Mouse (Mus musculus) MEL (cell line): Measurements from ENCODE around the gene Kdm5a. TPM values are rescaled to one million over a fixed set of nuclear protein-coding genes. Genes with fewer than 3 reads are reported as not detected.

ENCODE experiments used
- DNase-seq: peaks from one replicate; pipeline ENCODE4 v3.0.0; 2011; ENCODE audit warnings: low read depth, low spot score
- H3K27ac ChIP-seq: 2 replicates; pipeline ENCODE4 v1.5.1; 2012; ENCODE audit warnings: low read depth, mild to moderate bottlenecking, control low read depth, low read length, moderate library complexity; ENCODE audit not compliant: control insufficient read depth
- H3K27me3 ChIP-seq, 2 experiments: fragments of 150-350 bp in 1 of 2; sonication (generic) in 1 of 2; 2 replicates each; pipeline ENCODE4 v1.6.1; 2012; ENCODE audit warnings: low read length in 2 of 2, mild to moderate bottlenecking in 2 of 2, improper control_type of control experiment in 1 of 2, moderate library complexity in 1 of 2; ENCODE audit not compliant: insufficient read depth in 2 of 2, control insufficient read depth in 1 of 2
- H3K36me3 ChIP-seq, 2 experiments: 2 replicates each; pipeline ENCODE4 v1.6.1; 2012 to 2014; ENCODE audit warnings: low read length in 2 of 2, improper control_type of control experiment in 1 of 2, inconsistent platforms in 1 of 2, mild to moderate bottlenecking in 1 of 2; ENCODE audit not compliant: insufficient read depth in 2 of 2, control insufficient read depth in 1 of 2
- H3K4me1 ChIP-seq, 2 experiments: fragments of 150-350 bp in 1 of 2; sonication (generic) in 1 of 2; 2 replicates each; pipeline ENCODE4 v1.6.1; 2012; ENCODE audit warnings: low read length in 2 of 2, improper control_type of control experiment in 1 of 2, mild to moderate bottlenecking in 1 of 2; ENCODE audit not compliant: insufficient read depth in 2 of 2, control insufficient read depth in 1 of 2
- H3K4me3 ChIP-seq, 2 experiments: fragments of 150-350 bp in 1 of 2; sonication (generic) in 1 of 2; 2 replicates each; pipeline ENCODE4 v1.5.1; 2012; ENCODE audit warnings: low read depth in 2 of 2, low read length in 2 of 2, mild to moderate bottlenecking in 2 of 2, moderate library complexity in 2 of 2, control low read depth in 1 of 2, improper control_type of control experiment in 1 of 2; ENCODE audit not compliant: control insufficient read depth in 1 of 2, insufficient read depth in 1 of 2
- H3K79me2 ChIP-seq: 2 replicates; pipeline ENCODE4 v1.6.1; 2012; ENCODE audit warnings: mild to moderate bottlenecking, low read length, moderate library complexity; ENCODE audit not compliant: control insufficient read depth, poor library complexity, insufficient read depth
- H3K9ac ChIP-seq: 2 replicates; pipeline ENCODE4 v1.6.1; 2012; ENCODE audit warnings: low read depth, mild to moderate bottlenecking, control low read depth, low read length, moderate library complexity; ENCODE audit not compliant: control insufficient read depth, poor library complexity, severe bottlenecking
- H3K9me3 ChIP-seq: fragments of 150-350 bp; sonication (generic); replicated peaks from 2 replicates; pipeline ENCODE4 v1.6.1; 2012; ENCODE audit warnings: mild to moderate bottlenecking, low read length, improper control_type of control experiment, moderate library complexity; ENCODE audit not compliant: insufficient read depth
- ETS1 ChIP-seq: IDR thresholded peaks from 2 replicates; pipeline ENCODE4 v1.6.1; 2012; ENCODE audit warnings: low read depth, mild to moderate bottlenecking, inconsistent platforms, low read length, improper control_type of control experiment, moderate library complexity
- MAFK ChIP-seq: IDR thresholded peaks from 2 replicates; pipeline ENCODE4 v1.6.1; 2011; ENCODE audit warnings: low read depth, mild to moderate bottlenecking, low read length, improper control_type of control experiment, borderline replicate concordance
- MEF2A ChIP-seq: IDR thresholded peaks from 2 replicates; pipeline ENCODE4 v1.6.1; 2014; ENCODE audit warnings: low read depth, mild to moderate bottlenecking, inconsistent platforms, low read length, improper control_type of control experiment; ENCODE audit not compliant: poor library complexity, insufficient replicate concordance, severe bottlenecking; ENCODE audit errors: extremely low read depth
- MXI1 ChIP-seq: IDR thresholded peaks from 2 replicates; pipeline ENCODE4 v1.6.1; 2011; ENCODE audit warnings: mild to moderate bottlenecking, low read depth, low read length, improper control_type of control experiment
- NELFE ChIP-seq: IDR thresholded peaks from 2 replicates; pipeline ENCODE4 v1.6.1; 2011; ENCODE audit warnings: low read depth, low read length, improper control_type of control experiment
- POLR2AphosphoS5 ChIP-seq: IDR thresholded peaks from 2 replicates; pipeline ENCODE4 v1.6.1; 2012; ENCODE audit warnings: low read depth, borderline replicate concordance, mild to moderate bottlenecking, inconsistent platforms, low read length, moderate library complexity, mixed read lengths
- SIN3A ChIP-seq: IDR thresholded peaks from 2 replicates; pipeline ENCODE4 v1.6.1; 2012; ENCODE audit warnings: low read length, improper control_type of control experiment, inconsistent platforms
- TAL1 ChIP-seq: IDR thresholded peaks from 2 replicates; pipeline ENCODE4 v1.6.1; 2012; ENCODE audit warnings: mild to moderate bottlenecking, inconsistent platforms, low read length, moderate library complexity, mixed read lengths
- ZC3H11A ChIP-seq: IDR thresholded peaks from 2 replicates; pipeline ENCODE4 v1.6.1; 2012; ENCODE audit warnings: low read depth, mild to moderate bottlenecking, inconsistent platforms, low read length, improper control_type of control experiment
- polyA plus RNA-seq, 2 experiments: library from polyadenylated mRNA; stranded (reverse) in 1 of 2; unstranded in 1 of 2; fragments of >175 nt in 1 of 2; fragments of >200 nt in 1 of 2; gene quantifications; 2 replicates each; pipeline versions ENCODE4 v1.2.1 to v1.2.4; 2012; ENCODE audit warnings: low replicate concordance in 2 of 2, low read depth in 1 of 2; ENCODE audit not compliant: insufficient read length in 2 of 2, insufficient read depth in 1 of 2, missing spikeins in 1 of 2
- total RNA-seq: library from RNA; depleted of rRNA; stranded (reverse); fragments of 300-350 nt; gene quantifications from 2 replicates; pipeline ENCODE4 v1.2.3, GENCODE M21; 2012

The Kdm5a gene
- total and polyA plus RNA-seq, 3 experiments, result 45.7 to 303 (median 121) TPM

GRCm38 (mm10) chr6:120491862-120492498, 128.1 kb downstream of the Kdm5a start:
- Histone ChIP-seq H3K4me3 (no peak overlapping the region), H3K36me3 (no peaks in the 10 kb centered on the region)
- TF ChIP-seq MEF2A (no peak), NELFE (no peak), MAFK (no peak), POLR2AphosphoS5 (no peak), ETS1 (no peak), ZC3H11A (no peak), SIN3A (no peak)
- TF ChIP-seq, all 39 proteins: peak for 0
- Histone ChIP-seq H3K27me3 (peaks cover 0 to 14% of the 10 kb centered on the region in 2 experiments; a peak in 3 of 4 replicates), H3K9me3 (no peaks in the 10 kb centered on the region), H3K9ac (no peak overlapping the region), H3K79me2 (no peaks in the 10 kb centered on the region), H3K4me1 (peaks cover 0 to 2% of the 10 kb centered on the region in 2 experiments; a peak in 1 of 4 replicates), H3K27ac (no peak overlapping the region)
- DNase-seq, result no peak

- peaks cover 0 to 14% of the 10 kb centered on the region in 2 experiments; a peak in 3 of 4 replicates for H3K27me3 ChIP-seq
- H3K4me1 ChIP-seq, result peaks cover 0 to 2% of the 10 kb centered on the region in 2 experiments; a peak in 1 of 4 replicates
- peak overlapping the region; percentile 39 to 54; a peak in 3 of 4 replicates for H3K4me3 ChIP-seq
- no peak overlapping the region for H3K27ac ChIP-seq
- H3K9ac ChIP-seq, result peak overlapping the region; percentile 32; the same call in 1 of the 2 replicates
- 0 out of 2 replicates have a peak, but pooled peaks have one; percentile 28 for TF ChIP-seq MXI1
- no peak for TF ChIP-seq TAL1
- H3K9me3 ChIP-seq, result no peaks in the 10 kb centered on the region
- H3K79me2 ChIP-seq, result no peaks in the 10 kb centered on the region
- DNase-seq, result peak; percentile 14
- H3K36me3 ChIP-seq, result no peaks in the 10 kb centered on the region
These were observed 128.8 kb downstream of the Kdm5a start for GRCm38 (mm10) chr6:120492499-120493373.
